Mouse (Mus musculus): ENCODE results near the gene Mb.

Mb gene

DNA sequence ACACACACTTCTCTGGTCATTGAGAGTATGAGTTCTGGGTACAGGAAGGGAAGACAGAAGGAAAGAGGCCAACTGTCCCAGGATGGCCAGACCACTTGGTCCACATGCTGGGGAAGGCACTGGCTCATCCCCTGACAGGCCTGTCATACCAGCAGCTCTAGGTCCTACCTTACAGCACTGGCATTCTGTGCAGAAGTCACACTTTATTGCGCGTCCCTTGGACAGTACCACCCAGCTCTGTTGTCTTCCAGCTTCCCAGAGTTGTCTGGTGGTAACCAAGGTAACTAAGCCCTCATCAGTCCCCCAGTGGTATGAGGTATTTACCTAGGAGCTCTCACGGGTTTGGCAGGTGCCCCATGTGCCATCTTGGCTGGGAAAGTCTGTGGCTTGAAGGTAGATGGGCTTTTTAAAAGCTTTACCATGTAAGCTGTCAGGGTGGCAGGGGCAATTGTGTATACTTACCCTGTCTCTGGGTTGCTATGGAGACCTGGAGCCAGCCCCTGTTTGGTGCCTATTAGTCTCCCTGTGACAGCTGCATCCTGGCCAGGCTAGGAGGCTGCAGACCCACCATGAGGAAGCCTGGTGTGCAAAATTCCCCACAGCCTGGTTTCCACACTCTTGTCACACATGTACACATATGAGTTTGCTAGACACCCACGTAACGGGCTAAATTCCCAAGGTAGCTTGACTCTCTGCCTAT, 24.4 kb downstream of the Mb start:
- DNase-seq = peak; percentile 85

DNA sequence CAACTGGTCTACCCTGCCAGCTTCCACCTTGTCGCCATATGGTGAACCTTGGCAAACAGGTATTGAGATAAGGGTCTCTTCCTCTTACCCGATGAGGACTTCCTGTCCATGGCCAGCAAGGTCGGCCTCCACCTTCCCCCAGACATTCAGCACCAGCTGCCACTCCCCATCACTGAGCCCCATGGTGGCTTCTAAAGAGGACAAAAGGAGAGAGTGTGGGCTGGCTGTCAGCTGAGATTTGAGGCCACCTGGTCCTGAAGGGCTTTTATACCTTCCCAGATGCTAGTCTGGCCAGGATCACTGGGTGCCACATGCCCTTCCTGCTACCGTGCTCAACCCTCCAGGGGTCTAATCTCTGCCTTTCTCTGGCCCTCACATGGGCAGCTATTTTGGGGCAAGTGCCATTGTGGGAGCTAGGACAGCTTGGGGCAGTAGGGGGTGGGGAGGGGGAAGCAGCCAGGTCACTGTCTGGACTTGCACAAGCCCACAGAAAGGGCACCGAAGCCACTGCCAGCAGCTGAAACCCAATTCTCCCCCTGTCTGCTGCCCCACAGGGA, 28.0 kb downstream of the Mb start:
- DNase-seq = peak; percentile 99

DNA sequence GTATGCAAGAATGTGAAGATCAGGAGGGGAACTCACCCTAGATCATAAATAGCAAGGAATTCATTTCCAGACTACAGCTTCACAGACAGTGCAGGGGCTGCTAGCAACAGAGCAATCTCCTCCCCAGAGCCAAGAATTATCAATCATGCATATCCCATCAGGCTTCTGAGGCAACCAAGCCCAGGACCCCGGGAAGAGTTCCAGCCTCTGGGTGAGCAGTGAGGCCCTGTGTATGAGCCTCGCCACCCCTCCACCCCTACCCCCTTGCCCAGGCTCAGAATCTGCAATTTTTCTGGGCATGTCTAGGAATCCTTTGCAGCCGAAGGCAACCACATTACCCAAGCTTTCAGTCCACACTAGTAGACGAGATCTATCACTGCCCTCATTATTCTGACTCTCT, 28.6 kb downstream of the Mb start:
- peak; percentile 87 for DNase-seq

DNA sequence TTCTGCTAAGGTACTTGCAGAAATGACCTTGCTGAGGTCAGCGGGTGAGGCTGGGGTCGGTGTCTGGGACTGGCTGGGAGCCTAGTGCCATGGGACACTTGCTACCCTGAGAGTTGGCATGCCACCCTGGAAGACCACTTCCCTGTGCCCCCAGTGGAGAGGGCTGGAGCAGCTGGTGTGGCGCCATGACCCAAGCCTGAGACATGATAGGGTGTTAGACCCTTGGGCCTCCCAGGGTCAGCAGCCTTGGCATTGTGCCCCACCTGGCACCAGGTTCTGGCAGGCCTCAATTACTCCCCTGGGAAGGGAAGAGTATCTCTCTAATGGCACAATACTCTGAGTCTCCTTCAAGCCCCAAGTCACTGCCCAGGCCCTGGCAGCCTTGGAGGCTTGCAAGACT, 29.4 kb downstream of the Mb start:
- peak; percentile 97 for DNase-seq

DNA sequence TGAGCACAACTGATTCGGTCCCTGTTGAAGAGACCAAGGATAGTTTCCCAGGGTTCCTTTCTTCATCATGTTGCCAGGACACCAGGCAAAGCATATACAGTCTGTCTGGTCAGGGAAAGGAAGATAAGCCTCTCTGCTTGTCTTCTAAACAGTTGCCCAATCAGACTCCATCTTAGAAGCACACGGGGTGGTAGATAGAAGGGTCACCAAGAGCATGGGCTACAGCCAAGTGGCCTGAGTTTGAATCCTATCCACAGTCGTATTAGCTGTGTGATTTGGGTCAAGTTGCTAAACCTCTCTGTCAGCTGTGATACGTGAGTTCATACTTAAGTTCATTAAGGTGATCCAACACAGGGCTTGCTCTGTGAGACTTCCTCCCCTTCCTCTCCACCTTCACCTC, 30.3 kb downstream of the Mb start:
- peak; percentile 89 for DNase-seq

DNA sequence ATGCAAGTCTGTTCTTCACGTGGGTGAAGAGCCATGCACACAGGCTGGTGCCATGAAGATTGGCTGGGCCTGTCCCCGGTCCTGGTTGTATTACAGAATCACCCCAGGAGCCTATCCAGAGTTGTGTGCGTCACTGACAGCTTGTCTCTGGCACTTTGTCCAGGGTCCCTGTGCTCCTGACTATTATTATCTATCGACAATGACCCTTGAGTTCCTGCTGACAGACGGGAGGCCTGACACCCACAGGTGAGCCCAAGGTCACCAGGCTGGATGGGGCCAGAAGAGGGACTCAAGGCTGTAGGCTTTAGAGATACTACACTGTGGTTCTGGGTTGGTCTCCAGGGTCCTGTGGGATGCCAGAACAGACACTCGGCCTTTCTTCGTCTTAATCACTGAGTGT, 30.9 kb downstream of the Mb start:
- peak; percentile 98 for DNase-seq

DNA sequence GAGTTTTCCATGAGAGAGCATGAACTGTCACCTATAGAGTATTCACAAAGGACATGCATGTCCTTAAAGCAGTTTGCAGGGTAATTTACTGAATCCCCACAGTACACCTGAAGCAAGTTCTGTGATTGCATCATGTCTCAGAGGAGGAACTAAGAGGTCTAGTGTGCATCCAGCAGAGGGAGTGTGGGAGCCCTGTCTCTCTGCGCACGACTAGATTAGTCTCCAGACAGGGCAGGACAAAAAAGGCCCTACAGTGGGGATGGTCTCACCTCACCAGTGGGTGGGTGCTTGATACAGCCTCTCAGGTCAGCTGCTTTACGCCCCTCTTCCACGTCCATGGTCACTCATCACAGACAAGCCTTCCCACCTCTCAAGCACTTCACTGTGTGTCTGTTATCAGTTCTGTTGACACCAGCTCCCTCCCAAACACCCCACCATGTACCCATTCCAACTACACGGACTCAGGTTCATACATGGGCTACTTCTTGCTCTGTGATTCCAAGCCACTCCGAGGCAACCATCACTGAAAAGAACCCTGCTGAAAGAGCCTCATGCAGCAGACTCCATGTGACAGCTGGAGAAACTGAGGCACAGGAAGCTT, 31.6 kb downstream of the Mb start:
- DNase-seq = peak; percentile 92

DNA sequence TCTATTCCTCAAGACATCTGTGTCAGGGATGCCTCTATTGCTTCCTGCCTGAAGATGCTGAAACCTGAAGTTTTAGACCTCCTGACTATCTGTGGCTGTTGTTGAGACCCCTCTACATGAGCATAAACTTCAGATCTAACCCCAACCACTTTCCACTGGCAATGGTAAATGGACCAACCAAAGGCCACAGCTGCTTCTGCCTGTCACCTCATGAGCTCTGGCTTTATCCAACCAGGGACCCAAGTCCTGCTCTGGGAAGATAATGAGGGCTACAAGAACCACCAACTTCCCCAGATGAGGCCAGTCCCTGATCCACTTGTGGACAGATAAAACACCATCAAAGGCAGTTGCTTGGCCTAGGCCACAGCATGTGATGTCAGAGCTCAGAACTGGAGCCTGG, 32.6 kb downstream of the Mb start:
- no peak for DNase-seq

DNA sequence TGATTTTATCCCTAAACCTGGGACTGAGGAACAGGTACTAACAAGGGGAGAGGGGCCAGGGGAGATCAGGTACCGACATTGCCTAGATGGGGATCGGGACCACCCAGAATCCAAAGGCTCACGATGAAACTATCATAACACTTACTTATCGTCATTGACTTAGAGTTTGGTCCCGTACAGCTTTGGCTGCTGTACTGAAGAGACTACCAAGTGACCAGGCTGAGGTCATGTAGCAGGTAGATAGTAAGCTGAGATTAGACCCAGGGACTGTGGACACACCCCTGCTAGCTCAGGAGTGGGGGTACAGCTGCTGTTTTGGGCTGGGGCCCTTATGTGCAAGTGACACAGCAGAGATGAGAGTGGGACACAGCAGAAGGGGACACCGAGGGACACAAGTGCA, 34.0 kb downstream of the Mb start:
- DNase-seq = peak; percentile 87

DNA sequence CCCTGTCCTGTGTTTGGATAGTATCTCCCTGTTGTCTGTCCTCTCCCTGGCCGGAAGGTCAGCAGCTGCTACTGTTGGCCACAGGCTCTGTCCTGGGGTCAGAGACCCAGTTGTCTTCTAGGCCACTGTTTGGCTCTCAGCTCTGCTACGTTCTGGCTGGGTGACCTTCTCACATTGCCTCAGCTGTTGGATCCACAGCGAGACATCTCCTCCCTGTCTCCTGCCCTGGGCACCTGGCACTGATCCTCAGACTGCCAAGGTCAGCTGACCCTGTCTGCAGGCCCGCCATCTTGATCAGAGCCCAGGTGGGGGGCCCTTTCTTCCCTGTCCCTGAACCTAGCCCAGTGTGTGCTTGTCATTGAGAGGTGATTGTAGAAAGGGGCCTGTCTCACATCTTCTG, 35.5 kb downstream of the Mb start:
- DNase-seq = peak; percentile 99

DNA sequence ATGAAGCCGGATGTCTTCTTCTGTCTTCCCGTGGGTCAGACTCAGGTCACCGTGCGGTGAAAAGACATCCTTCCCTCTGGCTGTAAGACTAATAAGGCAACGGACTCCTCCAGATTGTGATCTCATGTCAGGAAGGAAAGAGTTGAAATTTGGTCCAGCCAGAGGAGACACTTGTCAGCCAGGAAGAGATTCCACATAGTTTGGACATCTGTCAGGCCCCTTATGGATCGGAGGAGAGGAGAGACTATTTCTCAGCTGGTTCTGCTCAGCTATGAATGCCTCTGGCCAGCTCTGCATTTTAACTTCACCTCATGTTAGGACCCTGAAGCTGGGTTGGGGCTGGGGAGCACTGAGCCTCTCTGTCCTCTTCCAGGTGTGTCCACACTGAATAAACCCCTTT, 36.0 kb downstream of the Mb start:
- no peak for DNase-seq

DNA sequence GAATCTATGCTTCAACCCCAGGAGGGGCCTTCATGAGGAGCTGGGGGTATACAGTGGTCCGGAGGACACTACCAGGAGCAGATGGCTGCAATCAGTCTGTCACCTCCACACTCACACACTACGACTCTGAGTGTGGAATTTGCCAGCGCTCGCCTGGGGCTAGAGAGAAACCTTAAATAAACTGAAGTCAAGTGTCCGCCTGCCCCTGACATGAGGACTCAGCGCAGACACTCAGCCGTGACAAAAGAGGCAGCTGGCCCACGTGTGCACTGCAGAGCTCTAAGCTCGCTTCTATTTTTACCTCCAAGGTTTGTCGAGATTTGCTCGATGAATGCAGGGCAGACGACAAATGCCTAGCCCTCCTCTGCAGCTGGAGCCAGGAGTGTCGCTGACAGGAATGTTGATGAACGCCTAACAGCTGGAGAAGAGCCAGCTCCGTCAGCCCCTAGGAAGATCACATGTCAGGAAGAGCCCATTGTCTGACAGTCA, 36.7 kb downstream of the Mb start:
- DNase-seq = peak; percentile 97

DNA sequence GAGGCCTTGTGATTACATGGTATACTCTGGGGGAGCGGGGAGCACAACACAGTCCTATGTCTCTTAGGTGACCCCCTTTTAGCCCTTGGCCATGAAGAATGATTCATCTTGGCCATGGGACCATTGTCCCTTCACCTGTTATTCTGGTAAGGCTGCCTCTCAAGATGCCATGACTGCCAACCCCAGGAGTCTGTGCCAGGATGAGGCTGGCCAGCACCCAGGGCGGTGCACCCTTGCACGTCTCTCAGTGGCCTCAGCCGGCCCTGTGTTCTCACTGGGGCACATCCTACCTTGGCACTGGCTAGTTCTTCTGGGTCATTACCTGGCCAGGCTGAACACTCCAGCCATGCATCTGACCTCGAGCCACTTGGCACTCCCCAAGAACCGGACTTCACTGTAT, 41.6 kb downstream of the Mb start:
- DNase-seq = peak; percentile 98

DNA sequence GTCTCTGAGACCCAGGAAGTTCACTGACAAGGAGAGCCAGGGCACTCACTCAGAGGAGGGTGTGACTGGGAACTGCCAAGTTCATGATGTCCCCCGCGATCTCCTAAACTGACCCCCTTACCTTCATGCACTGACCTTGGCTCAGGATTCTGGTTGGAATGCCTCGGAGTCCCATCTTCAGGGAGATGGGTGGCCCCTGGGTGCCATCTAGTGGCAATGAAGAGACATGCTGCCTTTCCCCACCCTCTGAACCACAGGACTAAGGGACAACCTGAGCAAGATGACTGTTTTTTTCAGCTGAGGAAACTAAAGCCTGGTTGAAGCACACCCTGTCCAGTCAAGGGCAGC, 46.6 kb downstream of the Mb start:
- DNase-seq = peak; percentile 95

DNA sequence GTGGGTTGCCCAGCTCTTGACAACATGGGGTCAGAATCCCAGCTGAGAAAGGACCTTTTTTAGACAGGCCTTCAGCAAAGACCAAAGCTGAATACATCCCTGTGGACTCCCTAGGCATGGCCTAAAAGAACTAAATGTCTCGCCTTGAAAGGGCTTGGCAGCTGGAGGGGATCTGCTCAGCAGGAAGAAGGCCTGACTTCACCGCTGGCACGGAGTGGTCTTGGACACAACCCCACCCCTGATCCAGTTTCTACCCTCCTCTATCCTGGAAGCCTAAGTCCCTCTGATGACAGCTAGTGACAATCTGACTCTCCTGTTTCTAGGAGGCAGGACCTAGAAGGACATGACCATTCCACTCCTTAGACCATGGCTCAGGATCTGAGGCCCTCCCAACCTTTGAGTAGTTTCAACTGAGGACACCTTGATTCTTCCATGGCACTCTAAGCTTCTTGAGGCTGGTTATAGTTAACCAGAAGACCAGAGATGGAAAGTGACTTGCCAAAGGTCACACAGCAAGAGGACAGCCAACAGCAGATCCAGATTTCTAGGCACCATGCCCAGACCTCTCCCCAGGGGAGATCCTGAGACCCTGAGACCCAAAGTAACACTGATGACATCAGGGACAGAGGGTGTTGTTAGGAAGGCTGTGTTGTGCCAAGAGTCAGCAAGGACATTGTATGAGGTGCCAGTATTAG, 47.1 kb downstream of the Mb start:
- DNase-seq = peak; percentile 95

DNA sequence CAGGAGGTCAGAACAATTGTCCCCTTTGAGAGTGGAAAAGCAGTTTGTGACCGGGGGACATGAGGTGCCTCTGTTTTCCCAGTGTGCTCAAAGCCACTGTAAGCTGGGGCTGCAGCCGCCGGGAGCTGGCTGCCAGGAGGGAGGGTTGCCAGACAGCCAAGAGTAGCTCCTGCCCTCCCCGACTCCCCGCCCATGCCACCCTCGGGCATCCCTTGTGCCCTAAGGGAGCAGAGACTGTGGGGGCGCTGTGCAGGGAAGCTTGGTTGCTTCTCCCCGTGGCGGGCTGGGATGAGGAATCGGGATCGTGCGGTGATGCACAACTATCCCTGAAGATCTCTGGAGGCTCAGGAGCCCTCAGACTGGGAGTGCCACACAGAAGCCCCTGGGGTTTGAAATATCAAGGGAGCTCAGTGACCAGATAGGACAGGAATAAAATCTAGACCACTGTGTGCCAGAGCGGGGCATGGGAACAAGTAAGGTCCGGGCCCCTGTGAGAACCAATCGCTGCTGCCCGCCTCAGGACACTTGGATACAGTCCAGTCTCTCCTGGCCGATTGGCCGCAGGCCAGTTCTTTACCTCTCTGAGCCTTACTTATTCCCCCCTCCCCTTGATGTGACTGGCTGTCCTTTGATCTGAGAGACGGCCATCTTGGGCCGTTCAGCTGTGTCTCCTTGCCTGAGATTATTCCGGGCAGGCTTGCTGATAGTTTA, 51.4 kb downstream of the Mb start:
- DNase-seq = peak; percentile 95

DNA sequence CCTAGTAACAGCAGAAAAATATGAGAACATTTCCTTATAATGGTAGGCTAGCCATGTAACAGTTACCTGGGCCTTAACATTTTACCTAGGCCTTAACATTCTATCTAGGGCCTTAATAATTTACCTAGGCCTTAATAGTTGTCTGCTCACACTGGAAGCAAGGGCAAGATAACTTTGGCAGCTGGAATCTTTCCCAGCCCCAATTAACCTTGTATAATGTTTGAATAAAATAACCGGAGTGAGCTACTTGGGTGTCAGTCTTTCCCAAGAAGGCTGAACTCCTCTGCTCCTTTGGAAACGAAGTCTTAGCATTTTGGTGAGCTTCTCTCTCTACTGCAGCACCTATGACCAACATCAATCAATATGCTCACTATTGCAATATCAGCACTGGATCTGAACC, 52.4 kb downstream of the Mb start:
- DNase-seq = no peak

DNA sequence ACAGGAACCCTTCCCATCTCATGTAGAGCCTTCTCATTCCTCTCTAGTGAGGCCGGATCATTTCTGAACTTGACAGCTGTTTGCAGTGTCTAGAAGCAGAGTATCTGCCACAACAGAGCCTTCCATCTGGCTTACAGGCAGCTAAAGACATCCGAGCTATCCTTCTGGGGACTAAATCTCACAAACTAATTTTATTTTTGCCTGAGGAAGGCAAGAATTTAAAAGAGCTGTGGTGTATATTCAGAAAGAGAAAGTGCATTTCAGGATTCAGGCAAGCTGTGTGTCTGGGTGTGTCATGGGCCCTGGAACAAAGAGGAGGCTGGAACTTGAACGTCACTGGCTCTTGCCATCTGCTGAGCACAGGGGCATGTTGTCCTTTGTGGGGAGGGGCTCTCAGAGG, 56.1 kb downstream of the Mb start:
- DNase-seq = no peak

DNA sequence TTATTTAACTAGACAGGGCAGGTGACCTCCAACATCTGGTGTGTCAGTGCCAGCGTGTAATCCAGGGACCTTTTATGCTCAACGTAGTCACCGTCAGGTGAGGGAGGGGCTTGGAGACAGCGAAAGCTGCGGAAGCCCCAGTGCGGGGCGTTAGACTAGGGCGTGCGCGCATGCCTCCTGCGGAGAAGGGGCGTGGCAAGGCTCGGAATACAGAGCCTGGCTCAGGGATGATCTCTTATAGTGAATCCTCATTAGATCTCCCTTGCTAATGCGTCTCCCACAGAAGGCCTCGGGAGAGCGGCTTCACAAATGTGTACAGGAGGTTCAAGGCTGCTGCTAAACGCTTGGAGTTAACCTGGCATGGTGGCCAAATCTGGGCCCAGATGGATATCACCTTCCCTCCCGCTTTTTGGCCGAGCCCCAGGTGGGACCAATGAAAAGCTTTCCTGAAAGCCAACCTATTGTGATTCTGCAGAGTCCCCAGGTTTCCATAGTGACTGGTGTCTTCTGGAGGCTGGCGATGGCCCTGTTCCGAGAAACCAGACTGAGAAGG, 62.9 kb downstream of the Mb start:
- DNase-seq = peak; percentile 76

DNA sequence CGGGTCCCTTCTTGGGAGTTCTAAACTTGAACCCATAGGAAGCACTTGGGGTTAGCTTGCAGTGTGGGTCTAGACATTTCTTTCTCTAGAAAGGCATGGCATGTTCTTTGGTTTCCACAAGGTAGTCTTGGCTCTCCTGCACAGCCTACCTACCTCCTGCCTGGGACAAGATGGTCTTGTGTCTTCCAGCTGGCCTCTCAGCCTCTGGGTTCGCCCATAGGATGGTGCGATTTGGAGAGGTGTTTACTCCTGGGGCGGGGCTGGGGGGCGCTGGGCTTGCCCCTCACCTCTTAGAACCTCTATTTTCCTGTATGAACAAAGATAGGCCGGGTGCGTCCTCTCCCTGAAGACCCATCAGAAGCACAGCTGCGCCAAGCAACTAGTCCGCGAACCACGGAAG, 63.3 kb downstream of the Mb start:
- DNase-seq = no peak

DNA sequence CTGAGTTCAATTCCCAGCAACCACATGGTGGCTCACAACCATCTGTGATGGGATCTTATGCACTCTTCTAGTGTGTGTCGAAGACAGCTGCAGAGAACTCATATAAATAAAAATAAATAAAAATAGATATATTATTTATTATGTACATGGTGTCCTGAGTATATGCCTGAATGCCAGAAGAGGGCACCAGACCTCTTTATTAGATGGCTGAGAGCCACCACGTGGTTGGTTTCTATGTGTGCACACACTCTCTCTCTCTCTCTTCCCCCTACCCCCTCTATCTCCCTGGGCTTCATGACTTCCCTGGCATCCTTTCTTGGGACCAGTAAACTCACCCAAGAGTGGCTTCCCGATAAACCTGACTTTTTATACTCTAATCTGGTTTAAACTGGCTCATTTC, 67.7 kb downstream of the Mb start:
- DNase-seq = peak; percentile 51

DNA sequence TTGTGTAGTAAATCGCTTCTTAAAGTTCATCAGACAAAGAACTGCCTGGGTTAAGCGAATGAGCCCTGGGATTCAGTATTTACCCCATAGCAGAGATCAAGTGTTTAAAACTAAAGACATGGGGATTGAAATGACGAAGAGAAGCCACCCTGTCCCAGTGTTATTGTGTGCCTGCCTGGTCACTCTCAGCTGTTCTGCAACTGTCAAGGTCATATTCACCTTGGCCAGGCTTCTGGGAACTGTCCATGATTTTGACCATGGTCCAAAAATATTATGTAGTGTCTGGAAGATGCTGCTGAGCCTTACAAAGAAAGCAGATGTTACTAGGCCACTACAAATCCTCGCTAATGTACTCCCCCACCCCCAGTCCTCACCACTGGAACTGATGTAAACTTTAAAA, 70.7 kb downstream of the Mb start:
- no peak for DNase-seq

DNA sequence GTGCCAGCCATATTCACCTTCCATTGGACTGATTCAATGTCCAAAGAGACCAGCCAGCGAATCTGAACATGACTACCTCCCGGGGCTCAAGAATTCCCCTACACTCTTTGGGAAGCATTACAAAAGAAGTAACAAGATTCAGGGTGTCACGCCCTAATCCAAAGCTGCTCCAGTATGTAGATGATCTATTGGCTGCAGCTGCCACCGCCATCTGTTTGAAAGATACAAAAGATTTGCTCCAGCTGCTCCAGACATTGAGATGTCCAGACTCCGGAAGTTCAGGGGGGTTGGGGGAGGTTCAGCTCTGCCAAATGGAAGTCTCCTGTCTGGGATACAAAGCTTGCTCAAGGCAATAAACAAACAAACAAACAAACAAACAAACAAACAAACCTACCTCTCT, 73.9 kb downstream of the Mb start:
- DNase-seq = peak; percentile 90
